Mouse (Mus musculus): ENCODE measurements around the gene Tecpr2. TPM values are rescaled to one million over a fixed set of nuclear protein-coding genes. Genes with fewer than 3 reads are reported as not detected.

The Tecpr2 gene
- total and polyA plus RNA-seq, 3 experiments = 5.8 to 5.9 TPM; not detected in 1

DNA sequence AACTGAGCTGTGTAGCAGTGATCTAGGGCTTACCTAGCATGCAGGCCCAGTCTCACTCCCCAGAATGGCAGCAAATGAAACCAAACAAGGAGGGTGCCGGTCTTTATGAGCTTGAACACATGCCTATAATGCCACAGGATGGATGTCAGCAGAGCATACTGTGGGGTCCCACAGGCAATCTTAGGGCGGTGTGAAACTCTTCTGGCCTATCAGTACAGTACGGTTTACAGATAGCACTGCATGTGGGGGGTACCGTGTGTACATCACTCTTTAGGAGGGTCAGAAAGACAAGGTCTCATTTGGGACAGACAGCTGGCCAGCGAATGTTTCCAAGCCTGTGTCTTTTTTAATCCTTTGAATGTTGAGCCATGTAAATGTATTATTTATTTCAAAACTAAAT lies 82.9 kb downstream of the Tecpr2 start:
- DNase-seq (ENCODE audit: low read depth, low spot score) = no peak
- Histone ChIP-seq H3K36me3 (ENCODE audit: control insufficient read depth in 1 of 2, insufficient read depth in 2 of 2, low read length in 2 of 2) (peaks cover 0 to 38% of the 10 kb centered on the region in 2 experiments; a peak in 2 of 4 replicates), H3K27ac (ENCODE audit: control insufficient read depth, low read depth, low read length) (no peak overlapping the region), H3K4me1 (ENCODE audit: control insufficient read depth in 1 of 2, insufficient read depth in 2 of 2, low read length in 2 of 2) (peaks cover 29 to 44% of the 10 kb centered on the region in 2 experiments), H3K9me3 (replicated peaks; ENCODE audit: insufficient read depth, low read length) (no peaks in the 10 kb centered on the region), H3K27me3 (ENCODE audit: control insufficient read depth in 1 of 2, insufficient read depth in 2 of 2, low read length in 2 of 2) (no peaks in the 10 kb centered on the region), H3K4me3 (ENCODE audit: control insufficient read depth in 1 of 2, insufficient read depth in 1 of 2, low read depth in 2 of 2, low read length in 2 of 2) (no peak overlapping the region), H3K79me2 (ENCODE audit: control insufficient read depth, insufficient read depth, low read length, poor library complexity) (no peaks in the 10 kb centered on the region), H3K9ac (ENCODE audit: control insufficient read depth, low read depth, low read length, poor library complexity, severe bottlenecking) (no peak overlapping the region)
- TF ChIP-seq EP300 (IDR thresholded peaks at IDR 0.05; ENCODE audit: low read depth in 1 of 2, low read length in 2 of 2) = peak in 1 of 2 experiments; percentile 32; a peak in 1 of 4 replicates
- TF ChIP-seq POLR2AphosphoS5 (IDR thresholded peaks at IDR 0.05; ENCODE audit: borderline replicate concordance, low read depth, low read length) = no peak
- TF ChIP-seq GABPA (IDR thresholded peaks at IDR 0.05; ENCODE audit: low read depth, low read length) = no peak
- TF ChIP-seq CHD2 (IDR thresholded peaks at IDR 0.05; ENCODE audit: low read length) = no peak
- no peak for TF ChIP-seq MEF2A (IDR thresholded peaks at IDR 0.05; ENCODE audit: extremely low read depth, insufficient replicate concordance, low read depth, low read length, poor library complexity, severe bottlenecking)

DNA sequence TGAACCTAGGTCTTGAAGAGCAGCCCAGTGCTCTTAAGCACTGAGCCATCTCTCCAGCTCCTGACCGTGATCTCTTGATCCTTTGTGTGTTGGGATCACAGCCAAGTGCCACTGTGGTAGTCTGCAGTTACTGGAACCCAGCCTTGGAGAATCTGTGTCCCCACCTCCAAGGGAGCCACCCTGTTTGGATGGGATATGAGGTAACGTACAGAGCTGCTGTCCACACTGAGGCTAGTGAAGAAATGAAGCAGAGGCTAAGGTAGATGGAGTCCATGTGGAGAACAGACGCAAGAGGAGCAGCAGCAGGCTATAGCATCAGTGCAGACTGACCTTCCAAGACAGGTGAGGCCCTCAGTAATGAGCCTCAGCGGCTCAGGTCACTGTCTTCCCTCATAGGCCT lies 84.8 kb downstream of the Tecpr2 start:
- no peaks in the 10 kb centered on the region for H3K9me3 ChIP-seq (replicated peaks; ENCODE audit: insufficient read depth, low read length)
- H3K4me1 ChIP-seq (ENCODE audit: control insufficient read depth in 1 of 2, insufficient read depth in 2 of 2, low read length in 2 of 2) = peaks cover 29 to 50% of the 10 kb centered on the region in 2 experiments
- peaks cover 12% of the 10 kb centered on the region for H3K79me2 ChIP-seq (ENCODE audit: control insufficient read depth, insufficient read depth, low read length, poor library complexity)
- TF ChIP-seq RCOR1 (IDR thresholded peaks at IDR 0.05; ENCODE audit: low read depth, low read length) (no peak), CHD1 (IDR thresholded peaks at IDR 0.05; ENCODE audit: low read depth, low read length) (no peak), TAL1 (IDR thresholded peaks at IDR 0.05; ENCODE audit: low read length) (no peak), UBTF (IDR thresholded peaks at IDR 0.05; ENCODE audit: borderline replicate concordance, insufficient read depth, low read depth, low read length) (no peak), MAX (IDR thresholded peaks at IDR 0.05; ENCODE audit: low read length) (peak; percentile 39; the same call in 1 of the 2 replicates)
- H3K4me3 ChIP-seq (ENCODE audit: control insufficient read depth in 1 of 2, insufficient read depth in 1 of 2, low read depth in 2 of 2, low read length in 2 of 2) = no peak overlapping the region
- peak overlapping the region; percentile 81 for H3K27ac ChIP-seq (ENCODE audit: control insufficient read depth, low read depth, low read length)
- peaks cover 0 to 40% of the 10 kb centered on the region in 2 experiments; a peak in 2 of 4 replicates for H3K36me3 ChIP-seq (ENCODE audit: control insufficient read depth in 1 of 2, insufficient read depth in 2 of 2, low read length in 2 of 2)
- H3K27me3 ChIP-seq (ENCODE audit: control insufficient read depth in 1 of 2, insufficient read depth in 2 of 2, low read length in 2 of 2) = no peaks in the 10 kb centered on the region
- H3K9ac ChIP-seq (ENCODE audit: control insufficient read depth, low read depth, low read length, poor library complexity, severe bottlenecking) = peak overlapping the region; percentile 8; the same call in 1 of the 2 replicates
- no peak for DNase-seq (ENCODE audit: low read depth, low spot score)

GRCm38 (mm10) chr12:110974295-110974694 lies 85.2 kb downstream of the Tecpr2 start:
- no peak overlapping the region; the same call in 1 of the 2 replicates for H3K9ac ChIP-seq (ENCODE audit: control insufficient read depth, low read depth, low read length, poor library complexity, severe bottlenecking)
- no peak overlapping the region for H3K4me3 ChIP-seq (ENCODE audit: control insufficient read depth in 1 of 2, insufficient read depth in 1 of 2, low read depth in 2 of 2, low read length in 2 of 2)
- DNase-seq (ENCODE audit: low read depth, low spot score) = peak; percentile 93
- H3K36me3 ChIP-seq (ENCODE audit: control insufficient read depth in 1 of 2, insufficient read depth in 2 of 2, low read length in 2 of 2) = peaks cover 0 to 40% of the 10 kb centered on the region in 2 experiments; a peak in 2 of 4 replicates
- H3K4me1 ChIP-seq (ENCODE audit: control insufficient read depth in 1 of 2, insufficient read depth in 2 of 2, low read length in 2 of 2) = peaks cover 30 to 52% of the 10 kb centered on the region in 2 experiments
- no peaks in the 10 kb centered on the region for H3K27me3 ChIP-seq (ENCODE audit: control insufficient read depth in 1 of 2, insufficient read depth in 2 of 2, low read length in 2 of 2)
- H3K79me2 ChIP-seq (ENCODE audit: control insufficient read depth, insufficient read depth, low read length, poor library complexity) = peaks cover 12% of the 10 kb centered on the region
- peak overlapping the region; percentile 81 for H3K27ac ChIP-seq (ENCODE audit: control insufficient read depth, low read depth, low read length)
- no peaks in the 10 kb centered on the region for H3K9me3 ChIP-seq (replicated peaks; ENCODE audit: insufficient read depth, low read length)
- TF ChIP-seq NRF1 (IDR thresholded peaks at IDR 0.05; ENCODE audit: insufficient read depth, low read depth, low read length, poor library complexity, severe bottlenecking) (no peak), POLR2AphosphoS5 (IDR thresholded peaks at IDR 0.05; ENCODE audit: borderline replicate concordance, low read depth, low read length) (no peak), ETS1 (IDR thresholded peaks at IDR 0.05; ENCODE audit: low read depth, low read length) (peak; percentile 91), POLR2A (IDR thresholded peaks at IDR 0.05; ENCODE audit: control insufficient read depth in 1 of 2, insufficient read depth in 1 of 2, low read depth in 1 of 2, low read length in 2 of 2, poor library complexity in 1 of 2) (no peak; a peak in 1 of 4 replicates), JUND (IDR thresholded peaks at IDR 0.05; ENCODE audit: low read depth, low read length) (no peak), MYC (IDR thresholded peaks at IDR 0.05; ENCODE audit: low read depth, low read length) (0 out of 2 replicates have a peak, but pooled peaks have one; percentile 53), MAFK (IDR thresholded peaks at IDR 0.05; ENCODE audit: borderline replicate concordance, low read depth, low read length) (peak; percentile 64; the same call in 1 of the 2 replicates), USF1 (IDR thresholded peaks at IDR 0.05; ENCODE audit: low read depth, low read length) (peak; percentile 77), NELFE (IDR thresholded peaks at IDR 0.05; ENCODE audit: low read depth, low read length) (no peak), SIN3A (IDR thresholded peaks at IDR 0.05; ENCODE audit: low read length) (peak; percentile 81), MAZ (IDR thresholded peaks at IDR 0.05; ENCODE audit: low read depth, low read length) (peak; percentile 34; the same call in 1 of the 2 replicates), MAX (IDR thresholded peaks at IDR 0.05; ENCODE audit: low read length) (peak; percentile 70), BHLHE40 (IDR thresholded peaks at IDR 0.05; ENCODE audit: borderline replicate concordance, low read depth, low read length) (peak; percentile 90), ZMIZ1 (IDR thresholded peaks at IDR 0.05; ENCODE audit: low read depth, low read length) (no peak; the same call in 1 of the 2 replicates), POLR2AphosphoS2 (IDR thresholded peaks at IDR 0.05; ENCODE audit: low read length) (peak; percentile 71), CHD1 (IDR thresholded peaks at IDR 0.05; ENCODE audit: low read depth, low read length) (no peak), MYB (IDR thresholded peaks at IDR 0.05; ENCODE audit: low read depth, low read length) (peak; percentile 69)

Data from MEL (cell line).